Mouse (Mus musculus): ENCODE data around the gene Ddx17. TPM values are rescaled to one million over a fixed set of nuclear protein-coding genes. Genes with fewer than 3 reads are reported as not detected.

The Ddx17 gene
- polyA plus RNA-seq, 1 experiment from 2014 or later = 51.4 TPM

GRCm38 (mm10) chr15:79543968-79544367, 2.6 kb downstream of the Ddx17 start:
- no peak for DNase-seq (ENCODE audit: low spot score)
- Histone ChIP-seq H3K9me3 (replicated peaks) (no peaks in the 10 kb centered on the region), H3K36me3 (peaks cover 61% of the 10 kb centered on the region), H3K4me3 (peak overlapping the region; percentile 87), H3K27me3 (ENCODE audit: low read depth, poor library complexity, severe bottlenecking) (0 out of 2 replicates have a peak, but pooled peaks cover 3% of the 10 kb centered on the region), H3K4me1 (peaks cover 22% of the 10 kb centered on the region), H3K27ac (no peak overlapping the region)
- WGBS = 94% methylated on average over 3 of the region's 3 CpGs

GRCm38 (mm10) chr15:79533796-79534195, 12.7 kb downstream of the Ddx17 start:
- H3K36me3 ChIP-seq = peaks cover 100% of the 10 kb centered on the region
- H3K27me3 ChIP-seq (ENCODE audit: low read depth, poor library complexity, severe bottlenecking) = no peaks in the 10 kb centered on the region
- no peak for DNase-seq (ENCODE audit: low spot score)
- no peak overlapping the region for H3K27ac ChIP-seq
- 95% methylated on average over 3 of the region's 3 CpGs for WGBS
- H3K4me3 ChIP-seq = no peak overlapping the region
- no peaks in the 10 kb centered on the region for H3K9me3 ChIP-seq (replicated peaks)
- no peaks in the 10 kb centered on the region for H3K4me1 ChIP-seq

- Histone ChIP-seq H3K4me3 (no peak overlapping the region), H3K4me1 (no peaks in the 10 kb centered on the region), H3K9me3 (replicated peaks) (no peaks in the 10 kb centered on the region), H3K36me3 (peaks cover 92% of the 10 kb centered on the region), H3K27ac (no peak overlapping the region), H3K27me3 (ENCODE audit: low read depth, poor library complexity, severe bottlenecking) (no peaks in the 10 kb centered on the region)
- DNase-seq (ENCODE audit: low spot score) = no peak
- WGBS = 91% methylated on average over 7 of the region's 7 CpGs
Observed at GRCm38 (mm10) chr15:79529935-79530334, 16.6 kb downstream of the Ddx17 start.

GRCm38 (mm10) chr15:79527991-79528639, 18.4 kb downstream of the Ddx17 start:
- DNase-seq (ENCODE audit: low spot score) = no peak
- Histone ChIP-seq H3K27me3 (ENCODE audit: low read depth, poor library complexity, severe bottlenecking) (no peaks in the 10 kb centered on the region), H3K9me3 (replicated peaks) (no peaks in the 10 kb centered on the region), H3K36me3 (peaks cover 74% of the 10 kb centered on the region), H3K27ac (no peak overlapping the region), H3K4me1 (no peaks in the 10 kb centered on the region), H3K4me3 (no peak overlapping the region)
- 84% methylated on average over 5 of the region's 5 CpGs for WGBS

GRCm38 (mm10) chr15:79527192-79527591, 19.3 kb downstream of the Ddx17 start:
- no peaks in the 10 kb centered on the region for H3K4me1 ChIP-seq
- H3K4me3 ChIP-seq = no peak overlapping the region
- H3K9me3 ChIP-seq (replicated peaks) = no peaks in the 10 kb centered on the region
- no peak overlapping the region for H3K27ac ChIP-seq
- H3K27me3 ChIP-seq (ENCODE audit: low read depth, poor library complexity, severe bottlenecking) = no peaks in the 10 kb centered on the region
- peaks cover 65% of the 10 kb centered on the region for H3K36me3 ChIP-seq
- DNase-seq (ENCODE audit: low spot score) = no peak
- 82% methylated on average over 4 of the region's 4 CpGs for WGBS

GRCm38 (mm10) chr15:79525979-79526768, 20.4 kb downstream of the Ddx17 start:
- DNase-seq (ENCODE audit: low spot score) = no peak
- Histone ChIP-seq H3K27ac (no peak overlapping the region), H3K27me3 (ENCODE audit: low read depth, poor library complexity, severe bottlenecking) (no peaks in the 10 kb centered on the region), H3K4me3 (no peak overlapping the region), H3K4me1 (no peaks in the 10 kb centered on the region), H3K9me3 (replicated peaks) (no peaks in the 10 kb centered on the region), H3K36me3 (peaks cover 55% of the 10 kb centered on the region)
- 66% methylated on average over 9 of the region's 9 CpGs for WGBS

GRCm38 (mm10) chr15:79525564-79525963, 21.0 kb downstream of the Ddx17 start:
- WGBS = 88% methylated on average over 5 of the region's 5 CpGs
- Histone ChIP-seq H3K9me3 (replicated peaks) (no peaks in the 10 kb centered on the region), H3K36me3 (peaks cover 49% of the 10 kb centered on the region), H3K4me3 (no peak overlapping the region), H3K27me3 (ENCODE audit: low read depth, poor library complexity, severe bottlenecking) (no peaks in the 10 kb centered on the region), H3K27ac (no peak overlapping the region), H3K4me1 (no peaks in the 10 kb centered on the region)
- no peak for DNase-seq (ENCODE audit: low spot score)

GRCm38 (mm10) chr15:79519400-79520220, 26.9 kb downstream of the Ddx17 start:
- DNase-seq (ENCODE audit: low spot score) = peak; percentile 27
- Histone ChIP-seq H3K36me3 (no peaks in the 10 kb centered on the region), H3K4me3 (no peak overlapping the region), H3K4me1 (peaks cover 25% of the 10 kb centered on the region), H3K27me3 (ENCODE audit: low read depth, poor library complexity, severe bottlenecking) (peaks cover 53% of the 10 kb centered on the region), H3K27ac (no peak overlapping the region), H3K9me3 (replicated peaks) (no peaks in the 10 kb centered on the region)
- WGBS = 46% methylated on average over 16 of the region's 16 CpGs

GRCm38 (mm10) chr15:79518571-79518970, 28.0 kb downstream of the Ddx17 start:
- Histone ChIP-seq H3K4me3 (no peak overlapping the region), H3K4me1 (peaks cover 35% of the 10 kb centered on the region), H3K27me3 (ENCODE audit: low read depth, poor library complexity, severe bottlenecking) (peaks cover 64% of the 10 kb centered on the region), H3K36me3 (no peaks in the 10 kb centered on the region), H3K27ac (no peak overlapping the region), H3K9me3 (replicated peaks) (no peaks in the 10 kb centered on the region)
- DNase-seq (ENCODE audit: low spot score) = no peak
- 84% methylated on average over 3 of the region's 3 CpGs for WGBS

- H3K4me1 ChIP-seq = peaks cover 35% of the 10 kb centered on the region
- no peaks in the 10 kb centered on the region for H3K9me3 ChIP-seq (replicated peaks)
- no peak for DNase-seq (ENCODE audit: low spot score)
- no peak overlapping the region for H3K4me3 ChIP-seq
- H3K27me3 ChIP-seq (ENCODE audit: low read depth, poor library complexity, severe bottlenecking) = peaks cover 72% of the 10 kb centered on the region
- H3K27ac ChIP-seq = no peak overlapping the region
- no peaks in the 10 kb centered on the region for H3K36me3 ChIP-seq
- WGBS = 73% methylated on average over 4 of the region's 4 CpGs
Observed at GRCm38 (mm10) chr15:79517710-79518109, 28.8 kb downstream of the Ddx17 start.

GRCm38 (mm10) chr15:79516171-79517096, 30.1 kb downstream of the Ddx17 start, which contains the start of gene Kdelr3:
Kdelr3 (plus strand) TSS chr15:79516411.
- Histone ChIP-seq H3K4me3 (peak within 1 kb of the TSS; percentile 67), H3K4me1 (peaks cover 46% of the 10 kb centered on the region), H3K27me3 (ENCODE audit: low read depth, poor library complexity, severe bottlenecking) (peaks cover 85% of the 10 kb centered on the region), H3K36me3 (no peaks in the 10 kb centered on the region), H3K9me3 (replicated peaks) (no peaks in the 10 kb centered on the region), H3K27ac (peak within 1 kb of the TSS; percentile 76)
- 1% methylated on average over 71 of the region's 71 CpGs for WGBS
- peak; percentile 64 for DNase-seq (ENCODE audit: low spot score)

- WGBS = 11% methylated on average over 9 of the region's 9 CpGs
- Histone ChIP-seq H3K4me1 (peaks cover 50% of the 10 kb centered on the region), H3K27me3 (ENCODE audit: low read depth, poor library complexity, severe bottlenecking) (peaks cover 100% of the 10 kb centered on the region), H3K9me3 (replicated peaks) (no peaks in the 10 kb centered on the region), H3K27ac (no peak overlapping the region), H3K4me3 (peak overlapping the region; percentile 3; the same call in 1 of the 2 replicates), H3K36me3 (no peaks in the 10 kb centered on the region)
- DNase-seq (ENCODE audit: low spot score) = no peak
Observed at GRCm38 (mm10) chr15:79513940-79514339, 32.6 kb downstream of the Ddx17 start.

Measured in limb, embryonic 10.5 days (tissue).